Mouse (Mus musculus) common myeloid progenitor, adult 5-6 weeks (primary cell): ENCODE results near the gene Wdr83. TPM values are rescaled to one million over a fixed set of nuclear protein-coding genes. Genes with fewer than 3 reads are reported as not detected.

Experiments used
- ATAC-seq: replicated peaks from 2 replicates; pipeline ENCODE4 v1.8.0; 2016; ENCODE audit warnings: low read depth, mild to moderate bottlenecking, moderate TSS enrichment, inconsistent platforms; ENCODE audit not compliant: poor library complexity, severe bottlenecking
- total RNA-seq: library from RNA; stranded (forward); fragments of 200-1000, 187-1606 nt; gene quantifications from 2 replicates; pipeline ENCODE4 v1.2.3, GENCODE M21; 2017

The Wdr83 gene
- total RNA-seq, 1 experiment from 2014 or later = 25.7 TPM

DNA sequence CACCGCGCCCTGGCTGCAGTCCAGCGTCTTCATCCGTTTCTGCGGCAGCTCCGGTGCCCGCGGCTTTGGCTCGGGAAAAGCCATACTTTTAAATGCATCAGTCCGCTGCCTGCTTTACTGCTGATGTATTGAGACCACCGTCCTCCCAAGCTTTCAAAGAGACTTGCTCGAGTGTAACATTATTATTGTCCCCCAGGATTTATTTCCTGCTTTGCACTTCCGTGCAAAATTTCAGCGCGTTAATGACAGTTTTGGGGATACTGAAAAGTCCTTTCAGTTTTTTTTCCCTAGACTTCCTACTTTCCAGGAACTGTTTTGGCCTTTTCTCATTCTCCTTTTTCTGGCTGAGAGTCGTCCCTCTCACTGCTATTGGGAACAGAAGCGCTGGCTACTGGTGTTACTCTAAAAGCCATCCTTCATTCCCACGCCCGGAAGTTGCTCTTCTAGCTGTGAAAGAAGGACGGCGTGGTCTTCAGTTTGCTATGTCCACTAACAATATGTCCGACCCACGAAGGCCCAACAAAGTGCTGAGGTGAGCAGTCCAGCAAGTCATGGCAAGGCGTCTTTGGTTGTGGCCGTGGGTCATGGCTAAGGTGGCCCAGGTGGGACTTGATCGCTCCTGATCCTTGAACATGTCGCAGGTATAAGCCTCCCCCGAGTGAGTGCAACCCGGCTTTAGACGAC, 432 bp downstream of the Wdr83 start, which contains the start of gene Wdr83os:
Gene Wdr83os, plus strand, starts transcription at position 209 of the 684 bp plus-strand sequence.
- peak; percentile 27; the same call in 1 of the 2 replicates for ATAC-seq

DNA sequence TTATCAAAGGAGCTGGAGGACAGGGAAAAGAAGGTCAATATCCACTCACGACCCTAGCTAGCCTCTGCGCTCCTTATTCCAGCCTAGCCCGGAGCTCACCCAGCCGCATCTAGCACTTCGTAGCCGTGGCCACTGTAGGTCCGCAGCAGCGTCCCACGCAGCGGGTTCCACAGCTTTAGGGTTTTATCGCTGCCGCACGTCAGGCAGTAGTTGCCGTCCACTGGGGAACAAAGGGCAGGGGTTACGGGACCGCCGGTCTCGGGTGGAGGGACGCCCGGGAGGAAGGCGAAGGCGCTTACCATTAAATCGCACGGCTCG, 933 bp downstream of the Wdr83 start:
- no peak for ATAC-seq

DNA sequence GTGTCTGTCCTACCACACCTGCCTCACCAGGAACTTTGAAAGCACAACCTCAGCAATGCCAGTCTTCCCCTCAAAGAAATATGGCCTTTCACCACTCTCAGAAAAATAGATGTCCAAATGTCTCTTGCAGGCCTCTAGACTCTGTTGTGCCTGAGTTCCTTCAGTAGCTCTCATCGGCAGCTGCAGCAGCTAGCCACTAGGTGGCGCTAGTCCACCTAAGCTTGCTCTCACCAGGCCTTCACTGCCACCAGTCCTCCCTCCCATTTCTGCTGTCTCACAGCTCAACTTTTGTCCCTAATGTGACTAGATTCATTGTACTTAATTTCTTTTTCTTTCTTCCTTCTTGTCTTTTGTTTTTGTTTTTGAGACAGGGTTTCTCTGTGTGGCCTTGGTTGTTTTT, 4.1 kb downstream of the Wdr83 start:
- ATAC-seq = peak; percentile 49

DNA sequence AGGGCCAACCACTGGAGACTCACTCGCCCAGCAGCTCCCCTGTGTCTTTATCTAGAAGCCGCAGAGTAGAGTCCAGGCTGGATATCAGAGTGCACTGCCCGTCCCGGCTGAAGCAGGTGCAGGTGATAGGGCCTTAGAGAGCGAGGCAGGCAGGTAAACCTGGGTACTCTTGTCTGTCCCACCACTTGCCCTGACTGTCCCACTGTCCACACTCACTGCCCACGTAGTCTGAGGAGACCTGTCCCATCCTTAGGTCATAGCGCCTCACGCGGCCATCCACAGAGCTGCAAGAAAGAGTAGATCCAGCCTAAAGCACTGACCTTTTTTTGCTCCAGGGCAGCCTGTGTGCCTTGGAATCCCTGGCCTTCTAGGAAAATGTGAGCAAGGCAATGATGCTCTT, 5.1 kb downstream of the Wdr83 start:
- no peak for ATAC-seq

DNA sequence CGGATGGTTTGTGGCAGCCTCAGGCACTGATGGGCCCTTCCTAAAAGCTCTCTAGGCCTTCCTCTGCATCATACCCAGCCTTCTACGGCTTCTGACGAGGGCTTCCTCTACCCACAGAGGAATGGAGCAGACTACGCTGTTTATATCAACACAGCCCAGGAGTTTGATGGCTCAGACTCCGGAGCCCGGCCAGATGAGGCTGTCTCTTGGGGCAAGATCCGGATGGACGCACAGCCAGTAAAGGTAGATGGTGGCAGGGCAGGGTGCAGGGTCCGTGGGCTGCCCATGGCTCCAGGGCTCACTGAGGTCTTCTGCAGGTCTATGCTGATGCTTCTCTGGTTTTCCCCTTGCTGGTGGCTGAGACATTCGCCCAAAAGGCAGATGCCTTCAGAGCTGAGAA, 6.5 kb downstream of the Wdr83 start:
- ATAC-seq = no peak

DNA sequence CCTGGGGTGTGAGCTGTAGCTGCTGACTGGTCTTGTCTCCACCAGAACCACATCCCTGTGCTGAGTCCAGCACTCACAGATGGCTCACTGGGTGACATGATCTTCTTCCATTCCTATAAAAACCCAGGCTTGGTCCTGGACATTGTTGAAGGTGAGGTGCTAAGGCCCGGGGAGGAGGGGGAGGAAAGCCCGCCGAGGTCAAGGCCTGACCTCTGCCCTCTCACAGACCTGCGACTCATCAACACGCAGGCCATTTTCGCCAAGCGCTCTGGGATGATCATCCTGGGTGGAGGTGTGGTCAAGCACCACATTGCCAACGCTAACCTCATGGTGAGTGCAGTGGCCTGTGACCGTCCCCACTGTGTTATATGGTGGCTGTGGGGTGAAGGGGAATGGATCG, 6.9 kb downstream of the Wdr83 start:
- ATAC-seq = no peak

DNA sequence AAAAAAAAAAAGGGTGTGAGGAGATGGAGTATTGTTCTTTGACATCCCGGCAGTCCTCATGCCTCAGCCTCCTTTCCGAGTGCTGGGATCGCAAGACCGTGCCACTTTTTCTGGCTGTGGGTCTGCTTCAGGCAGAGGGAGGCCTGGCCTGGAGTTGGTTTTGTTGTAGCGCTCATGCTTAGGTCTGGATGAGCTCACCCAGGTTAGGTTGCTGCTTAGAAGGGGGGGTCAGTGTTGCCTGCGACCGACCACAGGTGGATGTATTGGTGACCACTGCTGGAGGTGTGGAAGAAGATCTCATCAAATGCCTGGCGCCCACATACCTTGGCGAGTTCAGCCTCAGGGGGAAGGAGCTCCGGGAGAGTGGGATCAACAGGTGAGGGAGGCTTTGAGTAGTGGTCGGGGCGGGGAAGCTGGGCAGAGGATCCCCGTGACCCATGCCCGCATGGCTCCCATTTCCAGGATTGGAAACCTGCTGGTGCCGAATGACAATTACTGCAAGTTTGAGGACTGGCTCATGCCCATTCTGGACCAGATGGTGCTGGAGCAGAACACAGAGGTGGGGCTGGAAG, 8.0 kb downstream of the Wdr83 start:
- ATAC-seq = no peak

DNA sequence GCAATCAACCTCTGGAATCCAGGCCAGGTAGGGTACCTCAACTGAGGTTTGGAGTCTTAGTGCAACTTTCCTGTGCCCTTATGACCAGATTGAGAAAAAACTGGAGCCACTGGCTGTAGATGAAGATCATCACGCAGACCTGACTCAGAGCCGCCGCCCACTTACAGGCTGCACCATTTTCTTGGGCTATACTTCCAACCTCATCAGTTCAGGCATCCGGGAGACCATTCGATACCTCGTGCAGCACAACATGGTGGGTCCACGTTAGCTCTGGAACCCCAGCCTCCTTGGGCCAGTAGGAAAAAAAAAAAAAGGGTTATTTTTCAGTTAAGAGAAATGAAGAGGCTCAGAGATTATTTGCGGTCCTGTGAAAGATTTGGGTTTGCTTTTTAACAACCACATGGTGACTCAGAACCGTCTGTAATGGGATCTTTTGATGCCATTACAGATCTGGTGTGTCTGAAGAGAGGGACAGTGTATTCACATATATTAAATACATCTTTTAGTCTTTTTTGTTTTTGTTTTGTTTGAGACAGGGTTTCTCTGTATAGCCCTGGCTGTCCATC, 8.7 kb downstream of the Wdr83 start:
- 0 out of 2 replicates have a peak, but pooled peaks have one; percentile 12 for ATAC-seq

DNA sequence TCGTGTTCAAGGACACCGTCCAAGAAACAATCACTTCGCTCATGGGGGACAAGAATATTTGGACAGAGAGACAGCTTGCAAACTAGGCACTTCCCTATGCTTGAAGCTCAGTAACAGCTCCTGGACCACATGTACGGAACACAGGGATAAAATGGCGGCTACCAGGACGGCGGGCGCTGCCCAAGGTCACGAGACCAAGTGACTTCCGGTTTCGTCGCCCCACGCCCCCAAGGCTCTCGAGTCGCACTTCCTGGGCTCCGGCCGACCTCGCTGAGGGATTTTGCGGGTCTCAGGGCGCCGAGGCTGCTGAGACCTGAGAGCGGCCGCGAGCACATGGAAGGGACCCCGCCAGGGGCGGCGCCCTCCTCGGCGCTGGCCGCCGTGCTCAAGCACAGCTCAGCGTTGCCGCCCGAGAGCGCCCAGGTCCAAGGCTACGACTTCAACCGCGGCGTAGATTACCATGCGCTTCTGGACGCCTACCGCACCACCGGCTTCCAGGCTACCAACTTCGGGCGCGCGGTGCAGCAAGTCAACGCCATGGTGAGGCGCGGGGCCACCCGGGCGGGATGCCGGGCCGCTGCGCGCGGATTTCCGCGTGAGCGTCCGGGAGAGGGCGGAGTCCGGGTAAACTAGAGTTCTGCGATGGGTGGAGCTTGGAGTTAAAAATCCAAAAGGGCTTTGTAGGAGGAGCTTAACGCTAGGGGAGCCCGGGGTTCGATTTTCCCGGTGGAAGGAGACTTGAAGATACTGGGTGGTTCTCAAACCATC, 9.4 kb downstream of the Wdr83 start, which contains the start of gene Dhps:
Gene Dhps, plus strand, starts transcription at position 244 of the 768 bp plus-strand sequence.
- peak; percentile 86 for ATAC-seq

DNA sequence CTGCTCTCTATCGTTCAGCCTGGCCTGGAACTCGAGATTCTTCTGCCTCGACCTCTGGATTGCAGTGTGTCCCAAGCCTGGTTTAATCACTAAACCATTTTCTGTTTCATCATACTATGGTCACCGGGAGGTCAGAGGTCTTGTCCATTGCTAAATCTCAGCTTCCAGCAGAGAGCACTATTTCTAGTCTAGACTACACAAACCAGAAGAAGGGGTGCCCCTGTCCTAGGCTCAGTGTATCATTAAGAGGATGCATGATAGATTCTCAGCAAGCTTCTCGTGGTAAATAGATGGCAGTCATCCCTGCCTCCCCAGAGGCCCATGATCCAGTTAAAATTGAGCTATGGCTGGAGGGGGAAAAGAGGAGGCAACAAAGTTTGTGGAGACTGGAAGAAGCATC, 10.1 kb downstream of the Wdr83 start:
- no peak for ATAC-seq

DNA sequence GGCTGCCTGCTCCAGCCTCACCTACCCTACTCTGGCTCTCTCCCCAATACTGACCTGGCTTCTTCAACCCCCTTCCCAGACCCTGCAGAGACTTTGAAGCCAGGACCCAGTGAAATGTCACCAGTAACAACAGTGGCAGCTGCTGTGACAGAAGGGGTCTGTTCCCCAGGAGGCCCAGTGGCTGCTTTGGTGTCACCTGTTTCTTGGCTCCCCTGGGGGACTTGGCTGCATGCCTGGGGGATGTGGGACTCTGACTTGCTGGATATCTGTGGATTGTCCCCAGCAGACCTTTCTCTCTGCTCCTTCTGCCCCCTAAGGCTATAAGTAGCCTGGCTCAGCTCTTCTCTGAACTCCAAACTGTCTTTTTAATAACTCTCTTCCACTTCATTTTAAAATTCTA, 13.1 kb downstream of the Wdr83 start, which contains the start of gene Gm5741:
Gene Gm5741, minus strand, starts transcription at position 1 of the 400 bp plus-strand sequence.
- ATAC-seq = no peak

DNA sequence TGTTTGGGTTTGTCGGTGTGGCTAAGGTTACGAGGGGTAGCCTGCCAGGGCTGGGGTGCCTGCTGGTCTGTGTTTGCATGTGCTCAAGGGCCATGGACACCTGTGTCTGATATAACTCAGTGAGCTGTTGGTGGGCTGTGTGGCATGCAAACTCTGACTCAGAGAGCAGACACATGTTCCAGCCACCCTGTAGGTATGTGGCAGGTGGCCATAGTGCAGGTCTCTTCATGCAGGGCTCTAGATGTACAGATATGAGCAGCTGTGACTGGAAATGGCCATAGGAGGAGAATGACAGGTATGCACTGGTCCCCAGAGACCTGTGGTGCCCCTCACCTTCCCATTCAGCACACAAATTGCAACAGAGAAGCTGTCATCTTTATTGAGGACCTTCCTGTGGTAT, 14.0 kb downstream of the Wdr83 start:
- ATAC-seq = no peak

DNA sequence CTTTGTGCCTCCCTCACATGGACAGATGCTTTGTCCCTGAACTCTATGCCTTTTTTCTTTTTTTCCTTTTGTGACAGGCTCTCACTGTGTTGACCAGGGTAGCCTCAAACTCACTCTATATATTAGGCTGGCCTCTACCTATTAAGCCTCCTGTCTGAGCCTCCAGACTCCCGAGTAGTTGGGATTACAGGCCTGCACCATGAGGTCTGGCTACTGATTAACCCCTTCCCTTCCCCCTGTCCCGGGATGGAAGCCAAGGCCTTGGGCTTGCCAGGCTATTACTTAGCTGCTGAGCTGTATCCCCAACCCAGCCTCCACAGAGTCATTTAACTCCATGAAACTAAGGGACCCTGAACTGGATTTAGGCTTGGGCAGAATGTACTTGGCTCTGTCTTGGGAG, 15.9 kb downstream of the Wdr83 start:
- ATAC-seq = no peak

DNA sequence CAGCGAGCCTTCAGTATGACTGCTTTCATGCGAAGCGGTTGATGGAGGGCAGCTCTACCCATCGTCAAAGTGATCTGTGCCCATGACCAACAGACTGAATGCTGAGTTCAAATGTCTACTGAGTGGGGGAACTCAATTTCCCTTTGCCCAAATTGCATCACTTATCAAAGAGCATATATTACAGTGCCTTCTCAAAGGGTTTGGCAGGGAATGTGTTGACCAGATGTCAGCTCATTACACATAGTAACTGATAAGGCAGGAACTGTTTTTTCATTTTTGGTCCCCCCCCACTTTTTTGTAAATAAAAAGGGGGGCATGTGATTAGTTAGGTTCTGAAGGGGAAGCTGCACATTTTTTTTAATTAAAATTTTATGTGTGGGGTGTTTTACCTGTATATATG, 18.5 kb downstream of the Wdr83 start:
- ATAC-seq = no peak

DNA sequence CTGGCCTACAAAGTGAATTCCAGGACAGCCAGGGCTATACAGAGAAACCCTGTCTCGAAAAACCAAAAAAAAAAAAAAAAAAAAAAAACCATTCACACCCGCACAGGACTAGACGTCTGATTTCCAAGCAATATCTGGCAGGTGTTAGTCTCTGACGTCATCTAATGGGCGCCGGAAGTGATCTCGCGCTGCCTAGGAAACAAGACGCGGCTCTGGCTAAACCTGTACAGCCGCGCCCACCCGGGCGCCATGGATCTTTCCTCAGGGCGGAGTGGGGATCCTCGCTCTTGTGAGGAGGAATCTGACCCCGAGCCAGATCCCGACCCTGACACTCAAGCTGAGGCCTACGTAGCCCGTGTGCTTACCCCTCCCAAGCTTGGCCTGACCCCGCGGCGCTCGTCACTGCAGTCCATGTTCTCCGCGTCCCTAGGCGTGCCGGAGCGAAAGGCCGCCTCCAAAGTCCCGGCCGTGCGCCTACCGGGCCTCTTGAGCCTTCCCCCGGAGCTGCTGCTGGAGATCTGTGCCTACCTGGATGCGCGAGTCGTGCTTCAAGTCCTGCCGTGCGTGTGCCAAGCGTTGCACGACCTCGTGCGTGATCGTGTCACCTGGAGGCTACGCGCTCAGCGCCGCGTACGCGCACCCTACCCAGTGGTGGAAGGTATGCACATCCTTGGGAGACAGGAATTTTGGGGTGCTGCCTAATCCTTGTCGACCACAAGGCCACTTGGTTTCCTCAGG, 21.1 kb downstream of the Wdr83 start, which contains the start of gene Fbxw9:
Gene Fbxw9, plus strand, starts transcription at position 177 of the 738 bp plus-strand sequence.
- peak; percentile 90 for ATAC-seq

DNA sequence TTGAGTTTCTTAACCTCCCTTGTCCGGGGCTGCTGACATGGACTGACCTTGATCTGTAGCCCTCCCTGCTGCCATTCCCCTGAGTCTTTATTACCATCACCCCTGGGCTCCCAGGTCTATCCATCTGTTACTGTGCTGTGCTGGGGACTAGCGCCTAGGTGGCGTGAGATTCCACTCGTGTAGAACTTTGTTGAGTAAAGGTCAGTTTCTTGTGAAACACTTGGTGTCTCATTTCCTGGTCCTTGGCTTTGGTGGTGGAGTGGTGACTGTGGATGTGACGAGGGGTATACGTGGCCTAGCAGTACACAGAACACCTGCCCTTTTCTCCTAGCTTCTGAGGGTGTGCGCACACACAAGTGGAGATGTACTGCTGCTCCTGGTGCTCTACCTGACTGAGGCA, 23.7 kb downstream of the Wdr83 start:
- no peak for ATAC-seq

DNA sequence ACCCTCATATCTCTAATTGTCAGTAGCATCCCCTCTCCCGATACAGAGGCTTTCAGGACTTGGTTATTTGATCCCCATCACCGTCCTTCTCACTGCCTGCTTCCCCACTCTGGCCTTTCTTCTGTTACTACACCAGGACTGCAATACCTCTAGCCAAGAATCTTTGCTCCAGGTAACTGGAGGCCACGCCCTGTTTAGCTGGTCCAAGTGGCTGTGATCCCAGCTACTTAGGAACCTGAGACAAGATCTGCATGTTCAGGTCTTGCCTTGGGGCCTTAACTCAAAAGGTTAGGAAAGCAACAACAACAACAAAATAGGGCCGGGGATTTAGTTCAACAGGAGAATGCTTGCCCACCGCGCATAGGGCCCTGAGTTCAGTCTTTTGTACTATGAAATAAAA, 37.5 kb downstream of the Wdr83 start:
- no peak for ATAC-seq

DNA sequence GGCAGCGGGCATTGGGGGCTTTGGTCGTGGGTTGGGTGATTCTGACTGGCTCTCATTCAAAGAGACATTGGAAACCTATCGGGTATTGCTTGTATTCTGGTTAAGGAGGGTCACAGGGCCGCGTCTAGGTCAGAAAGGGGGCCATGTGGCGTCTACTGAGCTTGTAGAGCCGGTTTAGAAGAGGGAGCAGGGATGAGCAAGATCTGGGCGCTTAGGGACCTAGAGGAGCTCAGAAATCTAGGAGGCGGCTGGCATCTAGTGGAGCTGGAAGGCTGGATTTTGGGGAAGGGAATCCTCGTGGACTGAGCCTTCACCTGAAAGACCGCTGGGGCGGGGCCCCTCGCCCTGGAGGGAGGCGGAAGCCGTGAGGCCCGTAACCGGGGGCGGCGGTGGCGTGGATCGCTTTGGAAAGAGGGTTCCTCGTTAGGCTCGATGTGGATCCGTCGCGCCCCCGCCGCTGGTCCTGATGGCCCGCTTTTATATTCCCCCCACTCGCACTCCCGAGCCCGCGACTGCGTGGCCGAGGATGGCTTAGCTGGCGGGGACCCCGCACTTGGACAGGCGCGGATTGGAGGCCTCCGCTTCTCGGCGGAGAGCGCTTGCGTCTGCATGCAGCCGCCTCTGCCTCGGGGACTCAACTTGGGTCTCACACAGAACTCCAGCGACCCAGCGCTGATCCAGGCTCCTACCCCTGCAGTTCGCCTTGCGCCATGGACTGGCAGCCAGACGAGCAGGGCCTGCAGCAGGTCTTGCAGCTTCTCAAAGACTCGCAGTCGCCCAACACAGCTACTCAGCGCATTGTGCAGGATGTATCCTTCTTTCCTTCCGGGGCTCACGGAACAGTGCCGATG, 43.2 kb downstream of the Wdr83 start:
- no peak; the same call in 1 of the 2 replicates for ATAC-seq

DNA sequence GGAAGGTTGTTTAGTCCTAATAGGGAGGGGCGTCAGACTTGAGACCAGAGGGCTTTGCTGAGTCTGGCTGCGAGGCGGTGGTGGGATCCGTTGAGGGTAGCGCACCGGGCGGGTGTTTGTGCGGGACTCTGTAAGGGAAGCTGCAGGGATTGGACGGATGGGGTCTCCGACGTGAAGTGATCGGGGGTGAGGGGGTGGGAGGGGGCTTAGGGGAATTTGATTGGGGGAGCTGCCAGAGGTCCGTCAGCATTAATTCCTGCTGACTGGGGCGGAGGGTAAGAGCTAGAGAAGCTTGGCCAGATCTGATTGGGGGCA, 43.8 kb downstream of the Wdr83 start:
- peak; percentile 7 for ATAC-seq
